Mouse (Mus musculus) fat pad, adult 2 months (tissue): ENCODE measurements at regions not wholly inside any gene's neighbourhood (a gene's known extent, or its start where the extent isn't known, plus 50 kb on each side); places are given as distances from the start of the nearest gene placed in this dataset.

Source experiments
- DNase-seq: peaks from one replicate; pipeline ENCODE4 v3.0.0-alpha.2; 2011; ENCODE audit warnings: low read depth, low spot score; ENCODE audit errors: extremely low read depth

GRCm38 (mm10) chr9:32906233-32906872 is 270.3 kb downstream of the Ets1 start:
- no peak for DNase-seq

GRCm38 (mm10) chr9:32910641-32911040 is 274.6 kb downstream of the Ets1 start:
- no peak for DNase-seq

DNA sequence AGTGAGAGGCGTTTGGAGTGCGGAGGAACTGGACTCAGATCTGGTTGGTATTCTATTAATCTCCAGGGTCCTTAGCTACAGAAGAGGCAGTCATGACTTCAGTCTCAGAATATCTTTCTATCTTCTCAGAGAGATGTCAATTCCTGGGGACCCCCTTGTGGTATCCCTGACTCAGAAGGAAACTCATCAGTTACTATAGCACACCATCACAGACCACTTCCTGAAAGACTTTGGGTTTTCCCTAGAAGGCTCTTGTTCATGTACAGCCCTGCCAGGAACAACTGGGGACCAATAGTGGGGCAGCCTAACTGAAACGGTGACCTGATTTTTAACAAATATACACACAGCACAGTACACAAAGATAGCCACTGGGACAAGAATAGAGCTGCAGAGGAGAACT is 279.6 kb downstream of the Ets1 start:
- DNase-seq, result no peak

DNA sequence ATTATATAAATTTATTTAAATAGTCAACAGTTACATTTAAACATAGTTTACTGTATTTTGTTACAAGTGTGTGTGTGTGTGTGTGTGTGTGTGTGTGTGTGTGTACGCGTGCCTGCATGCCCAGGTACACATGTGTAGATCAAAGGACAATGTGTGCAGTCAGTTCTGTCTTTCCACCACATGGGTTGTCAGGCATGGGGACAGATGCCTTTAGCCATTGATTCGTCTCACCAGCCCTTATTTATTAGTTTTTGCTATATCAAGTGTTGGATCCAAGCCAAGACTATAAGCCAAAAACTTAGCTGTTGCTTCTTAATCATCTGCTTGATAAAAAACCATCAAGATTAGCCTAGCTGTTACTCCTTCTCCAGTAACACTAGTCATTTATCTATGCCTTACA is 280.7 kb downstream of the Ets1 start:
- no peak for DNase-seq

DNA sequence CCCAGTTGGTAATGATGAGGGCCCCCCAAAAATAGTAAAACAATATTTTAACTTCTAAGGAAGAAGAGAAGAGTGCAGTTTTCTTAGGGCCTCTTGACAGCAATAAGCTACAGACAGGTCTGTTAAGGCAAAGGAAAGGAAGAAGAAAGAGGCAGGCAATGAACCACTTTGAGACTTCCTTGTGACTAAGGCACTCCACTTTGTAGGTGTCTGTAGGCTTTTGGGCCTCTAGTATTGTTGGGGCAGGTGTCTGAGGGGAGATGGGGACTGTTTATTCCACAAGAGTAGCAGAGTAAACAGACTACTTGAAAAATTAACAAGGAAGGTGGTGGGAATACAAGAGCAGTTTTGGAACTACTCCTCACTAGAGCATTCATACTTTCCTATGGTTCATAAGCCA is 287.9 kb downstream of the Ets1 start:
- no peak for DNase-seq

DNA sequence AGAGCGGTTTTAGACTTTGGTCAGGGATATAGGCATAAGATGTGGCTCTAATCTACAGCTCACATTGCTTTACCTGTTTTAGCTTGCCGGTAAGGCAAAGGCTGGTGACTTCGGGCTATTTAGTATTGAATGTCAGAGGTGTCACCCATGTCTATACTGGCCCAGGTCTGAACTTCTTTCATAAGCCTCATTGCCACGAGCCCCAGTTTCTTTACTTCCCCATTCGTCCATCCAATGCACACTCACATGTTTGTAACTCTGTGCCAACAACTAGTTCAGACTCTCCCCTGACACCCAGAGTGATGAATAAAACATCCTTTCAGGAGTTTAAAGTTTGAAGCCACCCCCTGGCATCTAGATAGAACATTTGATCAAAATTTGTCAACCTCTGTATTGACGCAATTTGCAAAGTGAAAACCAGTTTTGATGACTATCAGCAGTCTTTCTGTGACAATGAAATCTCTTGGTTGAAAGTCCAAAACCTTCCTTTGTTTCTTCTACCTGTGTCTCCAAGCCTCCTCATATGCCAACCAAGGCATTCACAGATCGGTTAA is 288.4 kb downstream of the Ets1 start:
- peak; percentile 30 for DNase-seq

DNA sequence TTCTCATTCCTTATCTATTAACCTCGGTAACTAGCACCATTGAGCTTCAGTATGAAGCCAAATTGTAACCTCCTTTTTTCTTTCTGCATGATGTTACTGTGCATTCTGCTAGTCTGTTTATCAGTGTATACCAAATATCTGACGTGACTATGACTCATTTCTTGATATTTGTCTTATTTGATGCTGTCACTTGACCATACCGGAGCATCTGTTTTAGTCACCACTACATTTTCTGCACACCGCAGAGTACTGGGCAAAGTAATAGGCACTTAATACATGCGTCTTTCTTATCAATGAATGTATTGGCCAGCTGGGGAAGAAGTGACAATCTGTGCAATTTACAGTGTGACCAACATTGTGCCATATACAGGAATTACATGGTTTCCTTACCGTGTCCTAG is 289.0 kb downstream of the Ets1 start:
- no peak for DNase-seq

DNA sequence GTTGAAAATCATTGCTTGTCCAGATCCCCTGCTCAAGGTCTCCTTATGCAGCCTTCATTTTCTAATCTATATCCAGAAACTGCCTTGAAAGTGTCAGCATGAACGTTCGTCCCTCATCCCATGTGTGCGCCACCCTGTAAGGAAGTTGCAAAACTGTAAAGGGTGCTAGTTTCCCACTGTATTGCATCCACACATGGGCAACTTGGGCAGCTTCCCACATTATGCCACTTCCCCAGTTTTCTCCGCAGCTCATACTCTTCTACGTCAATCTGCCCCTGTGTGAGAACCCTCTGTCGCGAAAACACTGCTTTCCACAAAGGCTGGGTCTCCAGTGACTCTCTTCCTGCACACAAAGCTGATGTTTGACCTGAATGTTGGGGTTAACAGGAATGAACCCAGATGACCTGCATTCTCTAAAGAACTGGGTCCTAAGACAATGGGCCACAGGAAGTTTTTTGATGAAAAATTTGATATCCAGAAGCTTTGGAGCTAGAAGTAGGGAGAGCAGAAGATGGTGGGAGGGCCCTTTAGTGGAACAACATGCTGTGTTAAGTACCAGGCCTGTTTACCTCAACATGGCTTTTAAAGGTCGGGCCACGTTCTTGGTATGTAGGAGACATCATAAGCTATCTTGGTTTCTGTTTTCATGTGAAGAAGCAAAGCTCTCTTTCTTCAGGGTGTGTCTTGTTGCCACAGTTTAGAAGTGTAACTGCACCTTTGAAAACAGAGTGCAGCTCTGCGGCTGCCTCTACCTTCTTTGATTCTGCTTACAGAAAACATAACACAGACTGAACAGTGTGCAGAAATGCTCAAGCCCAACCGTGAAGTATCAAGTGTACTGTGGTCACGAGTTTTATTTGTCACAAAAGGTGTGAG is 289.9 kb downstream of the Ets1 start:
- no peak for DNase-seq

DNA sequence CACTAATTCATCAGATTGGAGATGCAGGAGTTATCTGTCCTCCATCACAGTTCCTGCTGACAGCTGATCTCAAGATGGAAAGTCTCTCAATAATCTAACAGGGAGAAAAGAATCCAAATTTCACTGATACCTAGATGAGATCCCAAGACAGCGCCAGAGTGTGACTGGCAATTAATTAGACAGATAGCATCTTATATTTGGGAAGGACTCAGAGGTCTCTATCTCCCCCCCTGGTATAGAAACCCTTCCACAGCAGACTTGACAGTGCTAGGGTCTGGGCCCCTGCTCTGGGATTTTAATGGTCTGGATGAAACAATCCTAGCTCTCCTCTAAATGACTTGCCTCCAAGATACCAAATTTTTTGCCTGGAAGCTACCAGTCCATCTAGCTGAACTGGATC is 291.6 kb downstream of the Ets1 start:
- DNase-seq, result no peak

GRCm38 (mm10) chr9:32928289-32929000 is 292.4 kb downstream of the Ets1 start:
- no peak for DNase-seq

DNA sequence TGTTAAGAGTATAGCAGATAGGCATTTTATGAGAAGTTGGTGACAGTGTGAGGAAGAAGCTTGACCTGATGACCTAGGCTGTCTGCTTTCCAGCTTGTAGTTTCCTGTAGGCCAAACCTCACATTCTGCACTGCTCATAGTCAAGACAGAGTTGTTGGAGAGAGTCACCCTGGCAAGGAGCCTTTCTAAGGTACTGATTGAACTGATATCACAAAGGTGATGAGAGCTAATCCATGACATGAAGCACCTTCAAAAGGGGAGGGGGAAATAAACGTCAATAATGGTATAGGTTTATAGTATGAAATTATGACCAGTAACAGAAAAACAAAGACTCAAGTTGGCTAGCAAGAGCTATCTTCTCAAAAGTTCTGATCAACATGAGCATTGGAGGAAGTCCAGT is 293.3 kb downstream of the Ets1 start:
- no peak for DNase-seq

DNA sequence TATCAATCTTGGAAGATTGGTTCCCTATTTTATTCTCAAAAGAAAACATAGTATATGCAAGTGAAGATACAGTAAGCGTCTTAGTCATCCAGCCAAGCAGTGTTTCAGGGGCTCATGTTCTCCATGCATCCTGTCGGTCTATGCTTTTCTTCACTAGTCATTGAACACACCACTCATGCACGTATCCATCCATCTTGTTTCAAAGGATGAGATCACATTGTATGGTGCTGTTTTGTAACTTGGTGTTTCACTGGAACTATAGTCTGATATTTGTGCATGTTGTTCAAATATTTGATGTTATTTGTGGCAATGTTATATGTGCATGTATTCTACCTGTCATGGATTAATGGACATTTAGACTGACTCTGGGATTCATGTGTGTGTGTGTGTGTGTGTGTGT is 293.8 kb downstream of the Ets1 start:
- DNase-seq, result no peak

DNA sequence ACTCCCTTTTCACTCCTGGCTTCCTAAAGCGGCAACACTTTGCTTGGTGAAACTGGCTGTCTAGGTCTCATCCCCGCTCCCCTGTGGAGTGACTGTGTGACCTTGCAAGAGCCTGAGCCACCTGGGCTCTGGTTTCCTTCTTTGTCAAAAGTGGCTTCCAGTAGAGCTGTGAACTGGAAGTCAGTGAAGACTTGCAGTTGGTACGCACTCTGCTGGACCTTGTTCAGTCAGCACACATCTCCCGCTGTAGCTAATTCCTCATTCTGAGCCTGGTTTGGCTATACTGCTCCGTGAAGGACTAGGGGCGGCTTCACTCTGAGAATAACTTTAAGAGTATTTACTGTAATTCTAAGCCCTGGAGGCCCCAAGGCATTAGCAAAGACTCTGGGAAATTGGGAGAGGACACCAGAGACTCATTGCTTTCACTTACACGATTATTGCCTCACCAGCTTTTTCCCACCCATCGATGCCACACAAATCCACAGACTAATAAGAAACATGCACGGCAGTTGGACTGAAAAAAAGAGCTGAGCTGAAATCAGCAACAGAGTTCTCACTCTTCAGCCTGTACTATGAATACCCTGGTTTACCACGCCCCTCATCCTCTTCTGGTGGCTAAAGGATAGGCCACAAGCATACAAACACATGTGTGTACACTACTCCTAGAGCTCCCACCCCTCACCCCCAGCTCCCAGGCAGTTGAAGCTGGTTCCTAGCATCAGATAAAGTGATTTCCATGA is 295.4 kb downstream of the Ets1 start:
- no peak for DNase-seq

DNA sequence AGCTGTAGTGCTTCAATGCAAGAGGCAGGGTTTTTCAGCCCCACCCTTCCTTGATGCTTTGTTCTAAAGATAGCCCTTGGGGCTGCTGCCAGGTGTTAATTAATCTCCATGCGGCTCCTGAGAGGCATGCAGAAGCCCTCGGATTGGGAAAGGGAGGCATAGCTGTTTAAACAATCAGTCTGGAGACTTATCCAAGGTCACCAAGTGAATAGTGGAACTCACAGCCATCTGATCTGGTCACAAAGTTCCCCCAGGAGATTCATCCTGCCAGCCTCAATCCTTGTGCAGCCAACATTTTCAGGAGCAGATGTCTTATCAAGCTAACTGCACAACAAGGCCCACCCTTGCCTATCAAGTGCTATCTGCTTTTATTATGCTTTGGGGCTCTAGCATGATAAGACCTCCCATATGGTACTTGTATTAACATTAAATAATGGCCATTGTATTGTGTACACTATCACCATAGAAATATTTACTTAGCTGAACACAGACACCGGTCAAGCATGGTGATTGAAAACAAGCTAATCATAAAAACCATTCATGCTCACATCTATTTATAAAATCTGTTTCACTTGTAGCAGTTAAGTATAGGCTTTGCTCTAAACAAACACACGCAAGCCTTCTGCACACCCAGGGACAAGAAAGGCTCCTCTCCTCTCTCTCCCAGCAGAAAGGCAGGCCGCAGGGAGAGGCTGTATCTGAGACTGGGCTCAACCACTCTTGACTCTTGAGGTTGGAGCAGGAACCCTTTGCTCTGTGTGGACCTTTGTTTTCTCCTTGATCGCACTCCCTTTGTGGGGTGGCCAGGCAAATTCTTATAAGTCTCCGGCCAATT is 297.4 kb downstream of the Ets1 start:
- DNase-seq, result no peak

DNA sequence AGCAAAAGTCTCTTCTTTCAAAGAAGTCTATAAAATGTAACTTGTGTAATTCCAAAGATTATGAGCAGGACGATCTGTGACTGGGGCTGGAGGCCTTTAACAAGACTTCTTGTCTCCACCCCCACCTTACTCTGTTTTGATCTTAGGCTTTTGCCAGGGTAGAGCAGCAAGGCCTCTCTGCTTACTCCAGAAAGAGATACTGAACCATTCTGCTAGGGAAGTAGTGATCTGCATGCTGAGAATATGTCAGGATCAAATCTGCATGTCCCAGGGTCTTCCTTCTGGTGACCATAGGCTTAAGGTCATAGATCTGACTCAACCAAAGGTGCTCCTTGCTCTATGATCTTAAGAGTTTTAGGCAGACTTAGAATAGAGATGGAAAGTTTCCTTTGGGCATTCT is 298.4 kb downstream of the Ets1 start:
- DNase-seq, result no peak

- no peak for DNase-seq
These were observed 300.4 kb downstream of the Ets1 start for GRCm38 (mm10) chr9:32936462-32936861.

DNA sequence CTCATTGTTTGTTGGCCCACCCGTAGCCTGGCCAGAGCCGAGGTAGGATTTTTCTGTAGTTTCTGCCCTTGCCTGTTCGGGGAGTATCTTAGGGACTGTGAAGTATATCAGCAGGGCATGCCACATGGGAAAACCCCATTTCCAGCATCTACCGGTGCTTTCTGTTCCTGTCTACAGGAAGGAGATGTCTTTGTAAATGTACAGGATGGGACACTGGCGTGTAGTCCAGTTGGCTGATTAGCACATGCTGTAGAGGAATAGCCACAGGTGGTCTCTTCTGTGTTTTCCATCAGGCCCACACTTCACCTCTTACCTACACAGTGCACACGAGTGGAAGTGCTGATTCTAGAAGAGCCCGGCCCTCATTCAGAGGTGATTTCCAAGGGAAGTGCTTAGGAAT is 301.4 kb downstream of the Ets1 start:
- DNase-seq, result no peak

DNA sequence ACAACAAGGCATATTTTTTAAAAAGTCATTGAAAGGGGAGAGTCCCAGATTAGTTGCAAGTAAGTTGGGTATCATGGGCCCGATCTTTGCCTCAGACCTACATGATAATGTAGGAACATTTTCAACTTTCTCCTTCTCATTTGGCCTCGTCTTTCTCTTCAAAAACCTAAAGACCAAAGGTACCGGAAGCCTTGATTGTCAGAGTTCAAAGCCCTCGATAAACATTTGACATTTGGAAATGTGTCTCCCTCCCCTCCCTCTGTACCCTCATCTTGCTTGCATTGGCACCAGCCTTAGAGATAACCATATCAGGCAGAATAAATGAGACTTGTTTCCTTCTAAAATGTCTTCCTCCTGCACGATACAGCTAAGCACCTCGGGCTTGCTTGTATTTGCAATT is 302.8 kb downstream of the Ets1 start:
- DNase-seq, result no peak

DNA sequence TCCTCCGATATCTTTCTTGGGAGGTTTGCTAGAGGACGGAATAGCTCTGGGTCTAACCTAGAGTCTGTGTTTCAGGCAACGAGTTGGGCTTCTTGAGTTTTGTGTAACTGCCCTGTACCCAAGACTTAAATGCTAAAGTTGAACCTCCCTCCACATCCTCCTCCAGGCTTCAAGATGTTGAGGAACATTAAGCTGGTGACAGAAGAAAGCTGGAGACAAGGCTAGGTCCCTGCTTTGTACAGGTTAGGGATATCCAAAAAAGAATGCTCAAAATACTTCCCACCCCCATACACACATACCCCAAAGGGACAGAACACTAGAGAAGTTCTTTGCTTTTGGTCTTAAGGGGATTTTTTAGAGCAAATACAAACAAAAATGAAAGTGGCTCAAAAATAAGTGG is 303.6 kb downstream of the Ets1 start:
- no peak for DNase-seq
